Mouse (Mus musculus): ENCODE measurements around the gene Cd177.
"Not testable (repeated sequence)": the region's sequence is repeated elsewhere in the genome, so short reads cannot be mapped to it uniquely, and the experiment has no call there.

DNA sequence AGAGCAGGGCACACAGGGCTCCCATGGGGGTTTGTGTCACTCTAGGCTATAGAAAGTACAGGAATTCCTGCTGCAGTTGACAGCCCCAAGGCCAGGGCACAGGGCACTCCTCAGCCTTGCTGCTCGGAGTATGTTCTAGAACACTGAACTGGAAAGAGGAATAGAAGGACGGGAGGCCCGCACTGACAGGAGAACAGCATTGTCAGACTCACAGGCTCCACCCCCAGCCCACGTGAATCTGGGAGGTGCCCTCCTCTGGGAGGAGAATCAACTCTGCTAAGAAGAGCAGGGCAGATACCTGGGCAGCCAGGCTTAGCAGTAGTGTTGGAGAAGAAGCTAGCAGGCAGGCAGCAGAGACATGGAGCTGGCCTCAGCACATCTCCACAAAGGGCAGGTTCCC, 16.8 kb upstream of the Cd177 start, which contains the start of gene Ceacam10:
- not testable (repeated sequence) for TF ChIP-seq CTCF (IDR thresholded peaks at IDR 0.05; ENCODE audit: low read depth, low read length); POLR2A (IDR thresholded peaks at IDR 0.05; ENCODE audit: extremely low read depth, insufficient read depth, low read length)

All from liver, adult 2 months (tissue).